Mouse (Mus musculus): ENCODE measurements around the gene Lyrm7.

GRCm38 (mm10) chr11:54892091-54892490 is 31.4 kb upstream of the Lyrm7 start:
- TF ChIP-seq CTCF (IDR thresholded peaks at IDR 0.05; ENCODE audit: borderline replicate concordance, control insufficient read depth, extremely low read depth, insufficient read depth, low read length, poor library complexity) (no peak), POLR2A (IDR thresholded peaks at IDR 0.05; ENCODE audit: control insufficient read depth, extremely low read depth, insufficient read depth, low read length, poor library complexity) (no peak)
